Mouse (Mus musculus): ENCODE data around the gene Map4k2.

The Map4k2 gene

GRCm38 (mm10) chr19:6313796-6314195 lies 27.1 kb upstream of the Map4k2 start:
- in situ Hi-C loops (cut with MboI, MseI), result no loop called here

- in situ Hi-C loops (cut with MboI, MseI), result no loop called here
Measured at GRCm38 (mm10) chr19:6314513-6314912, 26.4 kb upstream of the Map4k2 start.

GRCm38 (mm10) chr19:6315573-6315972 lies 25.4 kb upstream of the Map4k2 start:
- in situ Hi-C loops (cut with MboI, MseI), result no loop called here

DNA sequence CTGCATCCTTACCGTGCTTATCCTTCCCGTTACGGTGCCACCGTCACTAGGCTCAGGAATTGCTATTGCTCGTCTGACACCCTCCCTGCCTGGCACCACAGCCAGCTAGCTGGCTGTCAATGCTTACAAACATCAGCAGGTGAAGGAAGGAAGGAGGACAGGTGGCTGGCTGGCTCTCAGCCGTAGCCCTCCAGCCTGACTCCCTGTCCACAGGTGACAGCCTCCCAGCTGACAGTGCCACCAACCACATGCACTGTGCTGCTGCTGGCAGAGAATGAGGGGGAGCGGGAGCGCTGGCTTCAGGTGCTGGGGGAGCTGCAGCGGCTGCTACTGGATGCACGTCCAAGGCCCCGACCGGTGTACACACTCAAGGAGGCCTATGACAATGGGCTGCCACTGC lies 22.8 kb upstream of the Map4k2 start:
- in situ Hi-C loops (cut with MboI, MseI), result no loop called here

DNA sequence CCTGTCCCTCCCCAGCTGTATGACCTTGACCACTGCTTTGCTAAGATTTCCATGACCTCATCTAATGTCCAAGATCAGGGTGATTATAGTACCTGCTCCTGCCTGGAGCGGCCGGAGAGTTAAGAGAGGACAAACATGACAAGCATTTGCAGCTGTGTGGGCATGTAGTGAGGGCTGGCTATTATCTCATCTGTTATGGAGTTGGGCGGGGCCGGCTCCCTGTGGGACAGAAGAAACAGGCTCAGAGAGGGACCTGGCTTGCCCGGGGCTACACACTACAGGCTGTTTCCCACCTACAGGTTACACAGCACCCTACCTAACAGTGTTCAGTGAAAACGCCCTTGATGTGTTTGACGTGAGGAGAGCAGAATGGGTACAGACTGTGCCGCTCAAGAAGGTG lies 19.6 kb upstream of the Map4k2 start:
- in situ Hi-C loops (cut with MboI, MseI), result no loop called here

- in situ Hi-C loops (cut with MboI, MseI), result no loop called here
Measured at GRCm38 (mm10) chr19:6321786-6322621, 18.9 kb upstream of the Map4k2 start.

DNA sequence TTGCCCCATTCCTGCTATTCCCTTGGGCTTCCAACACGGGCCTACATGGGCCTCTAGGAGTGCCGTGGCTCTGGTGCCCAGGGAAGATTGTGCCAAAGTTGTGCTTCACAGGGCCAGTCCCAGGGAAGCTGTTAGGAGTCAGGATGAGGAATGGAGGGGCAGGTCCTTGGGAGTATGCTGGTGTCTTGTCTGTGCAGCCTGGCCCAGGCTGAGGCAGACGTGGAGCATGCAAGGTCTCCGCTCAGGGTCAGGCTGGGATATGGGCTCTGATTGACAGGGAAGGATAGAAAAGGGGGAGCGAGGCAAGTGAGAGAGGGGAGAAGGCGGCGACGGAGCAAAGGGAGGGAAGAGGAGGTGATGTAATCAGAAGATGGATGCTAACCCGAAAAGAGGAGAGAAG lies 16.2 kb upstream of the Map4k2 start:
- in situ Hi-C loops (cut with MboI, MseI), result no loop called here

- in situ Hi-C loops (cut with MboI, MseI), result no loop called here
Measured at GRCm38 (mm10) chr19:6331178-6331577, 9.8 kb upstream of the Map4k2 start.

DNA sequence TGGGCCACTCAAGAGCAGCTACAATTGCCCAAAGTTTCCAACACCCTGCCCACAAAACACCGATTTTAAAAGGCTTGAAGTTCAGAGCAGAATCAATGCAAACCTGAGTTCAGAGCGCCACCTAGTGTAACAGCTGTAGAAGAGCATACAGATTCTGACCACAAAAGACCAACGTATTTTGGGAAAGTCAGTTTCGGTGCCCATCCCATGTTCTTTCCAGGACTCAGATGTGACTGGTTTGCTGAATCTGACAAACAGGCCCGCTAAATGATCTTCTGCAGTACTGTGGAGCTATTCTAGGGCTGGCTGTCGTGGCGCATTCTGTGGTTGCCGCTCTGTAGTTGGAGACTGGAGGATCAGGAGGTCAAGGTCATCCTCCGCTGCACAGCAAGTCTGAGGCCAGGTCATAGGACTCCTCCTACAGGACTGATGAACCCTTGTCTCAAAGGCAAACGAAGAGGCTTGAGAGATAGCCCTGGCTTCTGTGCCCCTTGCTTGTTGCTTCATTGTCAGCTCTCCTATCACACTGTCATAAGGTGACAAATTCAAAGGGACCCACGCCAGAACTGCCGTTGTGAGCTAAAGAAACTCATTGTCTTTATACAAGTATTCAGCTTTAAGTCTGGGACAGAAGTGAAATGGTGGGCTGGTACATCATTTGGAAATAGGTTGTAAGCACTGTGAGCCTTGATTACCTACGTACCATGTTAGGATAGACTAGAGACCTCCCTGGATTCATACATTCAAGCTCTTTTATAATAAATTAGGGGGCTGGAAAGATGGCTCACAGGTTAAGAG lies 9.0 kb upstream of the Map4k2 start:
- in situ Hi-C loops (cut with MboI, MseI), result no loop called here

DNA sequence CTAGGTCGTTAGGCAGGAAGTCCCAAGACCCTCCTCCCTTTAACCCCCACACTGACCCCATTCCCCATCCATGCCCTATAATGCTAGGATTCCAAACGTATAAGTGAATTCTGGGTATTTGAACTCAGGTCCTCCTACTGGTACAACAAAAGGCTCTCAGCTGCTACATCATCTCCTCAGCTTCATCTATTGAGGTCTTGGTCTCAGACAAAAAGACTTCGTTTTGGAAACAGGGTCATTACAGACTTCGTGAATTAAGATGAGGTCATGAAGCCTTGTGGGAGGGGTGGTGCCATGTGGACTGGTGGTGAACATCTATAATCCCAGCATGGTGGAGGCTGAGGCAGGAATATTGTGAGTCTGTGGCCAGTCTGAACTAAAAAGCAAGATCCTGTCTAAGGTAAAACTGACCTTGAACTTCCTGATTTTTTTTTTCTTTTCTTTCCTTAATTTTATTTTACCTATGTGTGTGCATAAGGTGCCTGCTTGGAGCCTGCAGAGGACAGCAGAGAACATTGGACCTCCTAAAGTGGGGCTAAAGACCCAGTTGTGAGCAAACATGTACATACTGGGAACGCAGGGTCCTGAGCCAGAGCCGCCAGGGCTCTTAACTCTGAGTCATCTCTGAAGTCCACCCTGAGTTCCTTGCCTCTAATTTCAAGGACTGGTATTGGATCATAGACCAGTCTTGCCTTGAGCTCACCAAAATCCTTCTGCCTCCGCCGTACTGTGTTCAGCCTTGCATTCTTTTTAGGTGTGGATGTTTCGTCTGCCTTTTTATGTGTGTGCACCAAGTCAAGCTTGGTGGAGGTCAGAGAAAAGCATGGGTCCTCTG lies 7.0 kb upstream of the Map4k2 start:
- in situ Hi-C loops (cut with MboI, MseI), result no loop called here

DNA sequence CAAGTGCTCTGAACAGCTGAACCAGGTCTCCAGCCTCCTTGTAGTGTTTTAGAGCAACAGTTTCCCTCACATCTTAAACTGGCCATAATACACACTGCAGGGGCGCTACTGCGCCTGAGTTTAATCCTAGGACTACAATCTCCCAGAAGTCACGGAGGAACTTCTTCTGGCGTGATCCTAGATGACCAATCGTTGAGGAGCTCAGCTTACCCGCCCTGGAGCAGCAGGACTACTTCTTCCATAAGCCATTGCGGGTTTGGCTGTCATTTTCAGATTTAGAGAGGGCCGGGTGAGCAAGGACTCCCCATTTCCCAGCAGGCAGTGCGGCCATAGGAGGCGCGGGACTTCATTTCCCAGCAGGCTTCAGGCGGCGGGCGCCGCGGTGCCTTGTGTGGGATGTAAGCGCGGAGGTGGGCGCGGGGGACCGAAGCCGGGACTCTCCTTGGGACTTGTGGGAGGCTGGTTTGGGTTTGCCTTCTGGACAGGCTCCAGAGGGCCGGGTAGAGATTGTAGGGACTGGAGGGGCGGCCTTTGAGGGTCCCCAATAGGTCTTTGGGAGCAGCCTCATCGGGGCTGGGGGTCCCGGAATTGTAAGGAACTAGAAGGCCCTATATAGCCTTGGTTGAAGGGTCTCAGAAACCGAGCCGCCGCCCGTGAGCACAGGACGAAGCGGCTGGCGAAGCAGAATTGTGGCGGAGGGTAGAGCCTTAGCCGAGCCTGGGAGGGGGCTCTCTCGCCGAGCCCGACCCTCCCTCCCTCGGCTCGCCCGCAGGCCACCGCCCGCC lies 6.1 kb upstream of the Map4k2 start, which contains the start of gene Men1:
TSS of gene Men1 (plus strand) at position 307 of the 785 bp plus-strand sequence.
- in situ Hi-C loops (cut with MboI, MseI), result loop anchor here (5.0 kb wide), 1 partner anchor 63 kb away; no protein-coding TSS in a partner anchor

GRCm38 (mm10) chr19:6335458-6335827 lies 5.5 kb upstream of the Map4k2 start:
- in situ Hi-C loops (cut with MboI, MseI), result loop anchor here (5.0 kb wide), 1 partner anchor 63 kb away; no protein-coding TSS in a partner anchor

DNA sequence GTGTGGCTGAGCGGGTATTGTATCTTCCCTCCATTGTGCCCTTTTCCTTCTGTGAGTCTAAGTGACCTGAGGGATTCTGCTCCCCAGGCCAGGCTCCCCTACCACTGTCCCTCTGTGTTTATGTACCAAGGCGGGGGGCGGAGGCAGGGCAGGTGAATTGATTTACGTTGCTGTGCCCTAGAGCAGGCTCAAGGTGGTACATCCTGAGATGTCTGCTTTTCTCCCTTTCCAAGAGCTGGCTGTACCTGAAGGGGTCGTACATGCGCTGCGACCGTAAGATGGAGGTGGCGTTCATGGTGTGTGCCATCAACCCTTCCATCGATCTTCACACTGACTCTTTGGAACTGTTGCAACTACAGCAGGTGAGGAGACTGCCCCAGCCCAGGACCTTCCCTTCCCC lies 4.0 kb upstream of the Map4k2 start:
- in situ Hi-C loops (cut with MboI, MseI), result loop anchor here (5.0 kb wide), 1 partner anchor 65 kb away; no protein-coding TSS in a partner anchor

DNA sequence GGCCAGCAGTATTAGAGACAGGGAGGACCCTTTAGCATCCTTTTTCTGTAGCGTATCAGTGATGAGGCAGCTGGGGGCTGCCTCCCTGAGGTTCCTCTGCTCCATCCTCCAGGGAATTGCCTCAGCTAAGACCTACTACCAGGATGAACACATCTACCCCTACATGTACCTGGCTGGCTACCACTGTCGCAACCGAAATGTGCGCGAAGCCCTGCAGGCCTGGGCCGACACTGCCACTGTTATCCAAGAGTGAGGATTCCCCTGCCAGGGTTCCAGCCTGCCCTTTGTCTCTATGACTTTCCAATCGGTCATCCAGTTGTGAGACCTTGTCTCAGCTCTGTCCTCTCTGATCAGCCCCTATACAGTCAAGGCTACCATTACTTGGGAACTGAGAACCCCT lies 2.8 kb upstream of the Map4k2 start:
- in situ Hi-C loops (cut with MboI, MseI), result loop anchor here (5.0 kb wide), 1 partner anchor 66 kb away; no protein-coding TSS in a partner anchor

GRCm38 (mm10) chr19:6338716-6339115 lies 2.2 kb upstream of the Map4k2 start:
- in situ Hi-C loops (cut with MboI, MseI), result loop anchor here (5.0 kb wide), 1 partner anchor 66 kb away; no protein-coding TSS in a partner anchor

GRCm38 (mm10) chr19:6339191-6339590 lies 1.7 kb upstream of the Map4k2 start:
- in situ Hi-C loops (cut with MboI, MseI), result loop anchor here (5.0 kb wide), 1 partner anchor 67 kb away; no protein-coding TSS in a partner anchor

DNA sequence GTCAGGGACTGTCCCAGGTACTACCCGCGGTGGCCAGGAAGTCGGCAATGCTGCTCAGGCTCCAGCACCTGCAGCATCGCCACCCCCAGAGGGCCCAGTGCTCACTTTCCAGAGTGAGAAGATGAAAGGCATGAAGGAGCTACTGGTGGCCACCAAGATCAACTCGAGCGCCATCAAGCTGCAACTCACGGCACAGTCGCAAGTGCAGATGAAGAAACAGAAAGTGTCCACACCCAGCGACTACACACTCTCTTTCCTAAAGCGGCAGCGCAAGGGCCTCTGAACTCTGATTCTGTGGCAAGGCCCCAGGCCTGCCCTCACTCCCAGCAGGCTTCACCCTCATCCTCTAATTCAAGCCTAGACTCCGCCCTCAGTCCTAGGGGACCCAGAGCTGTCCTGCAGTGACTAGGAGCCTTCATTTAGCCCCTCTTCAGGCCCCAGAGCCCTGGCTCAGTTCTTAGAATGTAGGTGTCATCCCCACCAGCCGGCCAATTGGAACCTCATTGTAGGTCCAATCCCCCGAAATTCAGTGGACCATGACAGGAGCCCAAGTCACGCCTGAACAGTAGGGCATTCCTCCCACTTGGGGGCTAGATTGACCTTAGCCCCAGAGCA lies 938 bp upstream of the Map4k2 start:
- in situ Hi-C loops (cut with MboI, MseI), result loop anchor here (5.0 kb wide), 1 partner anchor 68 kb away; no protein-coding TSS in a partner anchor

GRCm38 (mm10) chr19:6341453-6342077 lies 630 bp downstream of the Map4k2 start:
- in situ Hi-C loops (cut with MboI, MseI), result no loop called here

DNA sequence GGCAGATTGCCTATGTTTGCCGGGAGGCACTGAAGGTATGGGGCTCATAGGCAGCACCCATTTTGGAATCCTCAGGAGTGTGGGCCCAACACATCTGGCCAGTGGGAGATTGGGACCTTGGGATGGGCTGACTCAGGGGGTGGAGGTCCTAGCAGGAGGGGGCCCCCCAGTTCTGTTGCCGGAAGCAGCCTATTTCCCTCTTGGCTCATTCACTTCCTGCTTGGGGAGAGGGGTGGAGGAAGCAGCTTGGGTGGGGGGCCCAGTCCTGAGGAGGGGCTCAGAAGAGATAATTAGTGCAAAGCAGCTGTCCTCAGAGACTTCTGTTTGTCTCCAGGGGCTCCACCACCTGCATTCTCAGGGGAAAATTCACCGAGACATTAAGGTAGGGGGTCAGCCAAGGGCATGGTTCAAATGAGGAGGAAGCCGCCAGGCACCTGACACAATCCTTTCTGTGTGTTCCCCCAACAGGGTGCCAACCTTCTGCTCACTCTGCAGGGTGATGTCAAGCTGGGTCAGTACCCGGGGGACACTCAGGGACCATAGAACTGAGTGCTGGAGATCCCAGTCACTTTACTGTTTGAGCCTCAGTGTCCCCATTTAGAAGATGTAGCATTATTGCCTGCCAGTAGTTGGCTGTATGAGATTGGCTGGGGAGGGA lies 1.5 kb downstream of the Map4k2 start:
- in situ Hi-C loops (cut with MboI, MseI), result no loop called here

Data from T-helper 2 cell (primary cell).